Mouse (Mus musculus): ENCODE measurements around the gene Atp13a5. TPM values are rescaled to one million over a fixed set of nuclear protein-coding genes. Genes with fewer than 3 reads are reported as not detected.
A peak's percentile ranks its signal among the peaks of the same experiment; 100 is the strongest.

Gene Atp13a5
- polyA plus RNA-seq, 1 experiment: 1.0 TPM

- DNase-seq (ENCODE audit: low read depth): no peak
- TF ChIP-seq POLR2A (IDR thresholded peaks at IDR 0.05; ENCODE audit: borderline replicate concordance, extremely low read depth, insufficient read depth, insufficient read length, poor library complexity, severe bottlenecking): no peak
- no peak for TF ChIP-seq CTCF (IDR thresholded peaks at IDR 0.05; ENCODE audit: borderline replicate concordance, extremely low read depth, insufficient read depth, insufficient read length)
These were observed 177.4 kb downstream of the Atp13a5 start for GRCm38 (mm10) chr16:29201146-29201545.

GRCm38 (mm10) chr16:29198461-29198860 is 180.1 kb downstream of the Atp13a5 start:
- TF ChIP-seq POLR2A (IDR thresholded peaks at IDR 0.05; ENCODE audit: borderline replicate concordance, extremely low read depth, insufficient read depth, insufficient read length, poor library complexity, severe bottlenecking): no peak
- no peak for TF ChIP-seq CTCF (IDR thresholded peaks at IDR 0.05; ENCODE audit: borderline replicate concordance, extremely low read depth, insufficient read depth, insufficient read length)
- DNase-seq (ENCODE audit: low read depth): peak; percentile 63

- TF ChIP-seq CTCF (IDR thresholded peaks at IDR 0.05; ENCODE audit: borderline replicate concordance, extremely low read depth, insufficient read depth, insufficient read length) (no peak), POLR2A (IDR thresholded peaks at IDR 0.05; ENCODE audit: borderline replicate concordance, extremely low read depth, insufficient read depth, insufficient read length, poor library complexity, severe bottlenecking) (no peak)
These were observed 183.4 kb downstream of the Atp13a5 start for GRCm38 (mm10) chr16:29195156-29195555.

GRCm38 (mm10) chr16:29193981-29194380 is 184.6 kb downstream of the Atp13a5 start:
- DNase-seq (ENCODE audit: low read depth): peak; percentile 65
- TF ChIP-seq CTCF (IDR thresholded peaks at IDR 0.05; ENCODE audit: borderline replicate concordance, extremely low read depth, insufficient read depth, insufficient read length) (no peak), POLR2A (IDR thresholded peaks at IDR 0.05; ENCODE audit: borderline replicate concordance, extremely low read depth, insufficient read depth, insufficient read length, poor library complexity, severe bottlenecking) (no peak)

More at GRCm38 (mm10) chr16:29195156-29195555, 183.4 kb downstream of the Atp13a5 start:
- DNase-seq (ENCODE audit: low read depth): peak; percentile 39

- TF ChIP-seq POLR2A (IDR thresholded peaks at IDR 0.05; ENCODE audit: borderline replicate concordance, extremely low read depth, insufficient read depth, insufficient read length, poor library complexity, severe bottlenecking): no peak
- no peak for TF ChIP-seq CTCF (IDR thresholded peaks at IDR 0.05; ENCODE audit: borderline replicate concordance, extremely low read depth, insufficient read depth, insufficient read length)
- DNase-seq (ENCODE audit: low read depth): peak; percentile 57
These were observed 185.6 kb downstream of the Atp13a5 start for GRCm38 (mm10) chr16:29192911-29193310.

Other genes with a start within 250 kb of the Atp13a5 start
- 2.5 and 3.0 TPM in 2 replicates for gene Hrasls, start 169.0 kb downstream of the Atp13a5 start, polyA plus RNA-seq (2012; rRNA removed)
- 1.4 and 3.4 TPM in 2 replicates for gene Atp13a4, start 166.1 kb upstream of the Atp13a5 start, polyA plus RNA-seq (2012; rRNA removed)
- gene Opa1, start 200.6 kb upstream of the Atp13a5 start, polyA plus RNA-seq (2012; rRNA removed): 30.8 and 41.2 TPM in 2 replicates